Comparison of ENCODE assay signal across 8 mouse cellular contexts in genomic region chr6:55358731-55359143, GRCm38 (mm10). TPM values are rescaled to one million over a fixed set of nuclear protein-coding genes. Genes with fewer than 3 reads are reported as not detected.
DNase-seq lines count a peak whose midpoint lies in the region; ATAC-seq and TF ChIP-seq lines count a peak whose summit lies in the region.

No protein-coding gene starts in this region.

- peak; percentile 16 for TF ChIP-seq RAD21 in MEL (IDR thresholded peaks at IDR 0.05; ENCODE audit: low read depth, low read length)

- H3K79me2 ChIP-seq in MEL (ENCODE audit: control insufficient read depth, insufficient read depth, low read length, poor library complexity) = no peaks in the 10 kb centered on the region

- no peaks in the 10 kb centered on the region for H3K36me3 ChIP-seq in intestine, postnatal 0 days (ENCODE audit: control insufficient read depth, insufficient read depth)
- H3K36me3 ChIP-seq in intestine, embryonic 15.5 days = no peaks in the 10 kb centered on the region
- peaks cover 0 to 3% of the 10 kb centered on the region in 2 experiments; a peak in 2 of 4 replicates for H3K36me3 ChIP-seq in MEL (ENCODE audit: control insufficient read depth in 1 of 2, insufficient read depth in 2 of 2, low read length in 2 of 2)
- H3K36me3 ChIP-seq in liver, postnatal 0 days (replicated peaks; ENCODE audit: insufficient read depth, low read length) = no peaks in the 10 kb centered on the region

- no peaks in the 10 kb centered on the region for H3K27me3 ChIP-seq in intestine, postnatal 0 days (replicated peaks; ENCODE audit: control insufficient read depth, insufficient read depth, low read length)
- no peaks in the 10 kb centered on the region for H3K27me3 ChIP-seq in intestine, embryonic 15.5 days (replicated peaks)
- H3K27me3 ChIP-seq in MEL (ENCODE audit: control insufficient read depth in 1 of 2, insufficient read depth in 2 of 2, low read length in 2 of 2) = no peaks in the 10 kb centered on the region
- H3K27me3 ChIP-seq in liver, postnatal 0 days (ENCODE audit: insufficient read depth, low read length) = no peaks in the 10 kb centered on the region

- H3K4me1 ChIP-seq in intestine, postnatal 0 days (replicated peaks; ENCODE audit: control insufficient read depth, insufficient read depth, low read length) = peaks cover 4% of the 10 kb centered on the region; the same call in 1 of the 2 replicates
- peaks cover 17% of the 10 kb centered on the region; the same call in 1 of the 2 replicates for H3K4me1 ChIP-seq in intestine, embryonic 15.5 days (replicated peaks)
- H3K4me1 ChIP-seq in MEL (ENCODE audit: control insufficient read depth in 1 of 2, insufficient read depth in 2 of 2, low read length in 2 of 2) = peaks cover 2 to 13% of the 10 kb centered on the region in 2 experiments
- H3K4me1 ChIP-seq in liver, postnatal 0 days (ENCODE audit: insufficient read depth) = peaks cover 39% of the 10 kb centered on the region

- H3K27ac ChIP-seq in intestine, postnatal 0 days (ENCODE audit: low read depth, low read length) = no peak overlapping the region
- H3K27ac ChIP-seq in intestine, embryonic 15.5 days = no peak overlapping the region
- no peak overlapping the region for H3K27ac ChIP-seq in MEL (ENCODE audit: control insufficient read depth, low read depth, low read length)
- H3K27ac ChIP-seq in liver, postnatal 0 days (ENCODE audit: low read depth) = peak overlapping the region; percentile 78

- WGBS in intestine, postnatal 0 days = 33% methylated on average over 2 of the region's 2 CpGs
- 30% methylated on average over 2 of the region's 2 CpGs for WGBS in intestine, embryonic 15.5 days
- WGBS in liver, postnatal 0 days (ENCODE audit: insufficient replicate concordance) = 22% methylated on average over 2 of the region's 2 CpGs

- no peak overlapping the region for H3K9ac ChIP-seq in intestine, postnatal 0 days (ENCODE audit: low read depth, low read length)
- no peak overlapping the region for H3K9ac ChIP-seq in intestine, embryonic 15.5 days
- no peak overlapping the region for H3K9ac ChIP-seq in MEL (ENCODE audit: control insufficient read depth, low read depth, low read length, poor library complexity, severe bottlenecking)
- peak overlapping the region; percentile 28; the same call in 1 of the 2 replicates for H3K9ac ChIP-seq in liver, postnatal 0 days (replicated peaks)

- peak; percentile 63 to 68; a peak in 3 of 4 replicates for TF ChIP-seq EP300 in MEL (IDR thresholded peaks at IDR 0.05; ENCODE audit: low read depth in 1 of 2, low read length in 2 of 2)
- peak; percentile 100 for TF ChIP-seq EP300 in liver, postnatal 0 days (IDR thresholded peaks at IDR 0.05; ENCODE audit: low read depth)

- no peak for ATAC-seq in intestine, postnatal 0 days
- ATAC-seq in intestine, embryonic 15.5 days = no peak
- peak; percentile 99 for ATAC-seq in liver, postnatal 0 days

- peak; percentile 76 for DNase-seq in MEL (ENCODE audit: low read depth, low spot score)
- DNase-seq in embryo, embryonic 11.5 days (ENCODE audit: low read depth, low spot score) = peak; percentile 35
- DNase-seq in liver, postnatal 0 days = peak; percentile 50
- DNase-seq in left cerebral cortex, postnatal 25 days (ENCODE audit: low spot score in 2 of 2) = no peak
- no peak for DNase-seq in layer of hippocampus, adult 8-10 months (ENCODE audit: low spot score in 2 of 2)
- no peak for DNase-seq in adrenal gland, postnatal 36 days

- H3K4me3 ChIP-seq in intestine, postnatal 0 days (ENCODE audit: low read depth, low read length) = no peak overlapping the region
- no peak overlapping the region for H3K4me3 ChIP-seq in intestine, embryonic 15.5 days (replicated peaks)
- peak overlapping the region in 1 of 2 experiments; percentile 7; a peak in 1 of 4 replicates for H3K4me3 ChIP-seq in MEL (ENCODE audit: control insufficient read depth in 1 of 2, insufficient read depth in 1 of 2, low read depth in 2 of 2, low read length in 2 of 2)
- H3K4me3 ChIP-seq in liver, postnatal 0 days (ENCODE audit: low read depth, low read length) = no peak overlapping the region

- no peak for TF ChIP-seq POLR2A in MEL (IDR thresholded peaks at IDR 0.05; ENCODE audit: control insufficient read depth in 1 of 2, insufficient read depth in 1 of 2, low read depth in 1 of 2, low read length in 2 of 2, poor library complexity in 1 of 2)

- intact Hi-C loops in left cerebral cortex, postnatal 25 days (cut with DNase I) = no loop called here

- no peak overlapping the region for H3K4me2 ChIP-seq in intestine, postnatal 0 days (replicated peaks; ENCODE audit: low read depth)
- no peak overlapping the region for H3K4me2 ChIP-seq in intestine, embryonic 15.5 days (replicated peaks)
- H3K4me2 ChIP-seq in liver, postnatal 0 days (ENCODE audit: low read depth, low read length) = peak overlapping the region; percentile 35

- H3K9me3 ChIP-seq in intestine, postnatal 0 days (ENCODE audit: control insufficient read depth) = no peaks in the 10 kb centered on the region
- no peaks in the 10 kb centered on the region for H3K9me3 ChIP-seq in intestine, embryonic 15.5 days
- no peaks in the 10 kb centered on the region for H3K9me3 ChIP-seq in MEL (replicated peaks; ENCODE audit: insufficient read depth, low read length)
- H3K9me3 ChIP-seq in liver, postnatal 0 days (ENCODE audit: low read length) = no peaks in the 10 kb centered on the region

- peak; percentile 83 for TF ChIP-seq CTCF in intestine, postnatal 0 days (IDR thresholded peaks at IDR 0.05; ENCODE audit: low read depth)
- TF ChIP-seq CTCF in MEL (IDR thresholded peaks at IDR 0.05 in 2 of 3, conservative IDR thresholded peaks at IDR 0.05 in 1 of 3; ENCODE audit: control insufficient read depth in 1 of 3, insufficient read depth in 1 of 3, low read depth in 2 of 3, low read length in 3 of 3, poor library complexity in 1 of 3, severe bottlenecking in 1 of 3) = peak; percentile 40 to 87 (median 68)
- TF ChIP-seq CTCF in liver, postnatal 0 days (IDR thresholded peaks at IDR 0.05; ENCODE audit: low read depth) = peak; percentile 91

TF ChIP-seq in MEL, 35 proteins besides CTCF, POLR2A, EP300 and RAD21 (continues in another document):
- TF ChIP-seq ZKSCAN1 (IDR thresholded peaks at IDR 0.05; ENCODE audit: low read depth, low read length) = no peak
- TF ChIP-seq CHD1 (IDR thresholded peaks at IDR 0.05; ENCODE audit: low read depth, low read length) = no peak
- TF ChIP-seq SIN3A (IDR thresholded peaks at IDR 0.05; ENCODE audit: low read length) = 0 out of 2 replicates have a peak, but pooled peaks have one; percentile 25
- no peak for TF ChIP-seq GABPA (IDR thresholded peaks at IDR 0.05; ENCODE audit: low read depth, low read length)
- peak; percentile 32; the same call in 1 of the 2 replicates for TF ChIP-seq SMC3 (IDR thresholded peaks at IDR 0.05; ENCODE audit: low read depth, low read length)
- no peak for TF ChIP-seq MAX (IDR thresholded peaks at IDR 0.05; ENCODE audit: low read length)
- no peak for TF ChIP-seq TBP (IDR thresholded peaks at IDR 0.05; ENCODE audit: low read depth, low read length)
- no peak for TF ChIP-seq MYC (IDR thresholded peaks at IDR 0.05; ENCODE audit: low read depth, low read length)
- TF ChIP-seq USF1 (IDR thresholded peaks at IDR 0.05; ENCODE audit: low read depth, low read length) = no peak
- no peak for TF ChIP-seq NRF1 (IDR thresholded peaks at IDR 0.05; ENCODE audit: insufficient read depth, low read depth, low read length, poor library complexity, severe bottlenecking)
- no peak for TF ChIP-seq MXI1 (IDR thresholded peaks at IDR 0.05; ENCODE audit: low read depth, low read length)
- TF ChIP-seq RCOR1 (IDR thresholded peaks at IDR 0.05; ENCODE audit: low read depth, low read length) = no peak
- no peak for TF ChIP-seq ZC3H11A (IDR thresholded peaks at IDR 0.05; ENCODE audit: low read depth, low read length)
- TF ChIP-seq TAL1 (IDR thresholded peaks at IDR 0.05; ENCODE audit: low read length) = peak; percentile 80
- peak; percentile 54; the same call in 1 of the 2 replicates for TF ChIP-seq ETS1 (IDR thresholded peaks at IDR 0.05; ENCODE audit: low read depth, low read length)
- TF ChIP-seq ZNF384 (IDR thresholded peaks at IDR 0.05; ENCODE audit: low read depth, low read length) = peak; percentile 56; the same call in 1 of the 2 replicates
- no peak for TF ChIP-seq ZMIZ1 (IDR thresholded peaks at IDR 0.05; ENCODE audit: low read depth, low read length)
- no peak for TF ChIP-seq NELFE (IDR thresholded peaks at IDR 0.05; ENCODE audit: low read depth, low read length)
- no peak for TF ChIP-seq POLR2AphosphoS5 (IDR thresholded peaks at IDR 0.05; ENCODE audit: borderline replicate concordance, low read depth, low read length)
- peak; percentile 65; the same call in 1 of the 2 replicates for TF ChIP-seq TCF12 (IDR thresholded peaks at IDR 0.05; ENCODE audit: low read depth, low read length)
- TF ChIP-seq JUND (IDR thresholded peaks at IDR 0.05; ENCODE audit: low read depth, low read length) = no peak
- TF ChIP-seq BHLHE40 (IDR thresholded peaks at IDR 0.05; ENCODE audit: borderline replicate concordance, low read depth, low read length) = no peak

RNA-seq across cellular contexts. Expression of gene Ghrhr, which starts 17.4 kb away (rescaled TPM):
- polyA plus RNA-seq in intestine, postnatal 0 days (2015; fragmentation: Nextera tagmentation; extraction: Ambion mirVana) = 0.17 TPM in 1 of 2 replicates, not detected in the other
- polyA plus RNA-seq in intestine, embryonic 15.5 days (2015; fragmentation: Nextera tagmentation; extraction: Ambion mirVana) = 0.23 and 0.34 TPM in 2 replicates
- not detected in 2 replicates for total RNA-seq in MEL (2012; rRNA removed)
- not detected for polyA plus RNA-seq in MEL (2012; ENCODE audit: insufficient read depth in 1 of 2, insufficient read length in 2 of 2, low read depth in 1 of 2, low replicate concordance in 2 of 2, missing spikeins in 1 of 2)
- polyA plus RNA-seq in liver, postnatal 0 days (2015; fragmentation: Nextera tagmentation; extraction: Ambion mirVana) = 0.08 and 0.09 TPM in 2 replicates
- total RNA-seq in left cerebral cortex, postnatal 25 days (2021) = not detected
- total RNA-seq in layer of hippocampus, adult 8-10 months (2022) = not detected
- total RNA-seq in adrenal gland, postnatal 36 days (2021) = not detected

RNA-seq across cellular contexts. Expression of gene Aqp1, which starts 22.5 kb away (rescaled TPM):
- 19.0 and 20.4 TPM in 2 replicates for polyA plus RNA-seq in intestine, postnatal 0 days (2015; fragmentation: Nextera tagmentation; extraction: Ambion mirVana)
- 16.4 and 20.0 TPM in 2 replicates for polyA plus RNA-seq in intestine, embryonic 15.5 days (2015; fragmentation: Nextera tagmentation; extraction: Ambion mirVana)
- total RNA-seq in MEL (2012; rRNA removed) = 17.3 and 57.2 TPM in 2 replicates
- 10 to 100 TPM in 1 of 2 experiments, not detected in 1; 95.3 TPM for polyA plus RNA-seq in MEL (2012; ENCODE audit: insufficient read depth in 1 of 2, insufficient read length in 2 of 2, low read depth in 1 of 2, low replicate concordance in 2 of 2, missing spikeins in 1 of 2)
- polyA plus RNA-seq in liver, postnatal 0 days (2015; fragmentation: Nextera tagmentation; extraction: Ambion mirVana) = 134 and 135 TPM in 2 replicates
- 1 to 10 TPM; 1.3 to 2.5 TPM for total RNA-seq in left cerebral cortex, postnatal 25 days (2021)
- total RNA-seq in layer of hippocampus, adult 8-10 months (2022) = 1 to 10 TPM in 2 of 4 experiments, under 1 TPM in 2; 0.19 to 1.3 (median 0.85) TPM
- total RNA-seq in adrenal gland, postnatal 36 days (2021) = 10 to 100 TPM; 45.2 to 72.8 TPM

Comparison
In these comparisons a context has a peak if more than half of its experiments do, and no peak if none do; other contexts are left out.
1. DNase-seq: peak in MEL (single experiment), embryo, embryonic 11.5 days (single experiment) and liver, postnatal 0 days (single experiment); none in left cerebral cortex, postnatal 25 days (0 of 2), layer of hippocampus, adult 8-10 months (0 of 2) and adrenal gland, postnatal 36 days (0 of 2).
2. Peak in every context shown above with its lines, with median percentiles within 50 percentile points of each other: CTCF ChIP-seq.